Mouse (Mus musculus) natural killer cell, adult 2 months (primary cell): ENCODE measurements around the gene Veph1.

Source experiments
- DNase-seq, 2 experiments: peaks; one replicate each; pipeline ENCODE4 v3.0.0; 2022; ENCODE audit warnings: low spot score in 2 of 2

Veph1 gene

DNA sequence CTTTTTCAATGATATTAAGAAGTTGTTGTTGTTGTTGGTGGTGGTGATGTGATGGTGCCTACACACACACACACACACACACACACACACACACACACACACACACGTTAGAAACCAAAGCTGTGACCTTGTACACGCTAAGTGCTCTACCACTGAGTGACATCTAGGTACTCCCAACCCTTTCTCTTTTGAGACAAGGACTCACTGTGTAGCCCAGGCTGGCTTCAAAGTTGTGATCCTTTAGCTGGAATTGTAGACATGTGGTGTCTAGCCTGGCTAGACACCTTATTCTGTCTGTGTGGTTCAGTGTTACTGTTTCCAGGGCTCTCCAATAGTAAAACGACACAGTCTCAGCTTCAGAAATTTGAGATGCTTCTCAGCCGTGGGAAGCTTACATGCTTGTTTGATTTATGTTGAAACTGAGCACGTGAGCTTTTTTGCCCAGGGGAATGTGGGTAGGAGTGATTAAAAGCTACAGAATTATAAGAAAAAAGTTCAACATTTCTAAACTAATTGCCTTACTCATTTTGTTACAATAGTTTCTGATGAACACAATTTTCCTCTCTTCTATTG lies 272.3 kb downstream of the Veph1 start:
- no peak for DNase-seq

DNA sequence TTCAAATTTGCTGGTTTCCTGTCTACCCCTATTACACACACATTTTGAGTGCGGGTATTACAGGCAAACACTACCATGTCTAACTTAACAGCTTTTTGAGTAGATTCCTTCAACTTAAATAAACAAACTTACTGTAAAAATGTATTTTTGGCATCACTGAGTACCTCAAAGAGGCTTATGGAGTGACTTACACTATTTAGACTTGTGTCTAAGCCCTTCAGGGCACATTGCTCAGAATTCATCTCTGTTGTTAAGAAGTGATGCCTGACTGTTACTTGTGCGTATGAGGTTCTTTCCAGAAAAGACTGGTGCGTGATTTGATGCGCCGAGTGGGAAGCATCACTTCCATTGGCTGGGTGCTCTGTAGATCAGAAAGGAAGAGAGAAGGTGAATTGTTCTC lies 277.5 kb downstream of the Veph1 start:
- DNase-seq, result no peak

DNA sequence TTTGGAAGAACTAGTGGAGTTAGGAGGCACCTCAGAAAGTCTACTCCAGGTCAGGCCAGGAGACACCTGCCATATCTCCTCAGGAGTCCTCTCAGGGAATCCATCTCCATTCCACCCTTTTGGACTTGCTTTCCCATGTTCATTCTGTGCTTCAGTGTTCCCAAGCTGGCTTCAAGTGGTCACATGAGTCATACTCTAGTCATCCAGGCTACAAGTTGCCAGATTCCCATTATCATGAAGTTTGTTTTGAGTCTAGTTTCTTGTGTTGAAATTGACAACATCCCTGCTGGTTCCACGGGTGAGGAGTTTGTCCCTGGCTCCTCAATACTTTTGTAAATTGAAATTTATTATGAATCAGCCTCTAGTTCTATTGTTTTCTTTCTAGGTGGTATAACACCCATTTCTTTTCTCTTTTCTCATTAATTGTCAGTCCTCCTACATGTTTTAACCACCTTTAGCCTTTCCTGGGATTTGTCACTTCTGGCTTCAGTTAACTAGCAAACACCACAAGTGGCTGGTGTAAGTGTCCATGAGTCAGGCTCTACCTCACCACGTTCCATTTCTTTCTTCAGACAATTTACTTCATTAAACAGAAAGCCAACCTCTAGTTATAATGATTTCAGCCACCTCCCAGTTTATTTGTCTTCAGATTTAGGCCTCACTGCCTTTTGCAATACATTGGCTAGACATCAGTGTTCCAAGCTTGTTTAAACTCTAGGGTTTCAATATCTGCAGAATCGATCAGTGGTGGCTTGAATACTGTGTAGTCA lies 288.8 kb downstream of the Veph1 start:
- no peak for DNase-seq

DNA sequence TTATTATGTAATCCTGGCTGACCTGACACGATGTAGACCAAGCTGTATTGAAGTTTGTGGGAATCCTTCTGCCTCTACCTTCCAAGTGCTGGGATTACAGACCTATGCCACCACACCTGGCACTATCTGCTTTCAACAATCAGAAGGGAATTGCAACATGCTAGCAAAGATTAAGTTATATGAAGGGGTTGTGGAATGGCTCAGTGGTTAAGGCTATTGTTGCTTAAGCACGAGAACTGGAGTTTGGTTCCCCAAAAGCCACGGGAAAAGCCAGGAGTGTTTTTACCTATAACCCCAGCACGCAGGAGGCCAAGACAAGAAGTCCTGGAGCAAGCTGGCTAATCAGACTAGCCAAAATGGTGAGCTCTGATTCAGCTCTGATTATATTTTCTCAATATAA lies 291.6 kb downstream of the Veph1 start:
- DNase-seq, result no peak

DNA sequence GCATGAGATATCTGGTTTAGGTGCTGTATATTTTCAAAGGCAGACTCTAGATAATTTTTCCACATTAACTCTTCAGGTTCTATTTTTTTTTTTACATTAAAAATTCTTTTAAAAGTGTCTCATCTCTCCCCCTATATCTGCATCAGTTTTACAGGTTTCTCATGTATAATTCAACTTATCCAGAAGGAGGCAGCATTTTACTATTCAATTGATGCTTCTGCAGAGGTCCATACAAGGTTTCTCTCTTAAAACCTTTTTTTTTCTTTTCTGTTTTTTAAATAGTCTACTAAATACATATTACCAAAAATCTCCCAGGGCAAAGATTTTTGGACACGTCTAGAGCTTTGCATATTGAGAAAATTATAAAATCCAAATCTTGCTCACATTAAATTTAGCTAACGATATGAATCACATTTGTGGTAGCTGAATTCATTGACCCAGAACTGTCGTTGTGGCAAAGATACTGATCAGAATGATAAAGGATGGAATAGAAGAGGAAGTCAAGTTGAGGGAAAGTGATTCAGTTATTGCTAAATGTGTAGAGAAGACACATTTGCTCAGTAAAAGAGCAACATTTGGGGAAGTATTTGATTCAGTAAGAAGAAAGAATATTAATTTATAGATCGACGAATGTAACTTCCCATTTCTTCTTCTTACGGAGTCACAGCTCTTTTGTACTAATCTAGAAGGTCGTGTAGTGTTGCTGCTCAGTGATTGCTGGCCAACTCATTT lies 292.3 kb downstream of the Veph1 start:
- no peak for DNase-seq
